Mouse (Mus musculus) intestine, embryonic 14.5 days (tissue): ENCODE measurements around the gene Trim41. TPM values are rescaled to one million over a fixed set of nuclear protein-coding genes. Genes with fewer than 3 reads are reported as not detected.
A peak's percentile ranks its signal among the peaks of the same experiment; 100 is the strongest.
"Not testable (repeated sequence)": the region's sequence is repeated elsewhere in the genome, so short reads cannot be mapped to it uniquely, and the experiment has no call there.

Experiments used
- ATAC-seq: fragments of 200-750 bp; cut with Nextera tagmentation; replicated peaks from 2 replicates; pipeline ENCODE4 v1.8.0; 2017; ENCODE audit warnings: low read depth, moderate number of reproducible peaks, moderate TSS enrichment, moderate library complexity; ENCODE audit not compliant: low FRiP score, low TSS enrichment
- DNase-seq: peaks from one replicate; pipeline ENCODE4 v3.0.0-alpha.2; 2018; ENCODE audit warnings: low spot score
- H3K27ac ChIP-seq: fragments of 300-500 bp; sonication (generic); 2 replicates; pipeline ENCODE4 v1.5.1; 2014; ENCODE audit warnings: low read depth, mild to moderate bottlenecking, control low read depth
- H3K27me3 ChIP-seq: fragments of 300-500 bp; sonication (generic); replicated peaks from 2 replicates; pipeline ENCODE4 v1.6.1; 2014; ENCODE audit warnings: low read length, control low read depth; ENCODE audit not compliant: control insufficient read depth, insufficient read depth
- H3K36me3 ChIP-seq: fragments of 300-500 bp; sonication (generic); 2 replicates; pipeline ENCODE4 v1.6.1; 2014; ENCODE audit warnings: low read length, control low read depth; ENCODE audit not compliant: control insufficient read depth, insufficient read depth
- H3K4me1 ChIP-seq: fragments of 300-500 bp; sonication (generic); replicated peaks from 2 replicates; pipeline ENCODE4 v1.6.1; 2014; ENCODE audit warnings: low read length, control low read depth, mixed read lengths; ENCODE audit not compliant: control insufficient read depth, insufficient read depth
- H3K4me2 ChIP-seq: fragments of 300-500 bp; sonication (generic); 2 replicates; pipeline ENCODE4 v1.6.1; 2014; ENCODE audit warnings: low read length
- H3K4me3 ChIP-seq: fragments of 300-500 bp; sonication (generic); 2 replicates; pipeline ENCODE4 v1.5.1; 2014; ENCODE audit warnings: low read depth, low read length, control low read depth, mixed read lengths
- H3K9ac ChIP-seq: fragments of 300-500 bp; sonication (generic); 2 replicates; pipeline ENCODE4 v1.6.1; 2014; ENCODE audit warnings: mild to moderate bottlenecking, low read length
- H3K9me3 ChIP-seq: fragments of 300-500 bp; sonication (generic); 2 replicates; pipeline ENCODE4 v1.6.1; 2016; ENCODE audit warnings: low read length, control low read depth; ENCODE audit not compliant: control insufficient read depth
- WGBS: fragments of 180-500 bp; shearing (Covaris S2); extraction: QIAGEN DNeasy Blood & Tissue Kit; methylation state at CpG from one replicate; pipeline ENCODE4 v1.1.7; 2014; 5-methylcytosine and 5-hydroxymethylcytosine counted together
- polyA plus RNA-seq: library from polyadenylated mRNA; unstranded; fragments of >200 nt; fragmentation: Nextera tagmentation; extraction: Ambion mirVana; gene quantifications from 2 replicates; pipeline ENCODE4 v1.2.1, GENCODE M21; 2014

The Trim41 gene
- polyA plus RNA-seq, 1 experiment from 2014 or later: 5.0 TPM

DNA sequence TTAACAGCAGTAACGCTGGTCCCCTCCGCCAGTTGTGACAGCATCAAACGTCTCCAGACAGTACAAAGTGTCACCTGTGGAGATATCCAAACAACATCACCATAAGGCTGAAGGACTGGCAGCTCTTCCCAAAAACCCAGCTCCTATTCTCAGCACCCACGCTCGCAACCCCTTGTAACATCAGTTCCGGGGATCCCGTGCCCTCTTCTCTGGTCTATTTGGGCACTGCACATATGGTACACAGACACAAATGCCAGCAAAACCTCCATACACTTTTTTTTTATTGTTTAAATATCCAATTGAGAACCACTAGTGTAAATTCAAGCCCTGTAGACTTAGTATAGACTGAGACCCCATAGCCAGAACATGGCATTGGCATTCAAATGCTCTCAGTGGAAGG is 21.9 kb downstream of the Trim41 start:
- Histone ChIP-seq H3K4me3 (no peak overlapping the region), H3K27ac (no peak overlapping the region), H3K36me3 (no peaks in the 10 kb centered on the region), H3K9me3 (no peaks in the 10 kb centered on the region), H3K27me3 (no peaks in the 10 kb centered on the region), H3K4me1 (peaks cover 7% of the 10 kb centered on the region), H3K4me2 (no peak overlapping the region), H3K9ac (no peak overlapping the region)
- WGBS: 93% methylated on average over 7 of the region's 7 CpGs
- no peak for ATAC-seq
- DNase-seq: no peak

- H3K9ac ChIP-seq: no peak overlapping the region
- no peak overlapping the region for H3K4me2 ChIP-seq
- no peaks in the 10 kb centered on the region for H3K9me3 ChIP-seq
- DNase-seq (no peak), ATAC-seq (no peak)
- 94% methylated on average over 3 of the region's 3 CpGs for WGBS
- H3K4me1 ChIP-seq: peaks cover 4% of the 10 kb centered on the region; the same call in 1 of the 2 replicates
- H3K4me3 ChIP-seq: no peak overlapping the region
- H3K36me3 ChIP-seq: no peaks in the 10 kb centered on the region
- no peaks in the 10 kb centered on the region for H3K27me3 ChIP-seq
- no peak overlapping the region for H3K27ac ChIP-seq
Measured at GRCm38 (mm10) chr11:48793184-48793583, 24.0 kb downstream of the Trim41 start.

- H3K4me1 ChIP-seq, H3K9me3 ChIP-seq, DNase-seq, H3K27me3 ChIP-seq, H3K9ac ChIP-seq, H3K27ac ChIP-seq, H3K4me3 ChIP-seq, H3K4me2 ChIP-seq, ATAC-seq, H3K36me3 ChIP-seq: not testable (repeated sequence)
- 88% methylated on average over 9 of the region's 9 CpGs for WGBS
Measured at GRCm38 (mm10) chr11:48791894-48792293, 25.3 kb downstream of the Trim41 start.

- H3K36me3 ChIP-seq: no peaks in the 10 kb centered on the region
- H3K4me1 ChIP-seq: peaks cover 4% of the 10 kb centered on the region; the same call in 1 of the 2 replicates
- no peak overlapping the region for H3K27ac ChIP-seq
- H3K9ac ChIP-seq: no peak overlapping the region
- 50% methylated on average over 8 of the region's 8 CpGs for WGBS
- no peaks in the 10 kb centered on the region for H3K27me3 ChIP-seq
- peak overlapping the region; percentile 4; the same call in 1 of the 2 replicates for H3K4me2 ChIP-seq
- DNase-seq (no peak), ATAC-seq (no peak)
- H3K4me3 ChIP-seq: no peak overlapping the region
- H3K9me3 ChIP-seq: no peaks in the 10 kb centered on the region
Measured at GRCm38 (mm10) chr11:48790946-48791345, 26.2 kb downstream of the Trim41 start.

DNA sequence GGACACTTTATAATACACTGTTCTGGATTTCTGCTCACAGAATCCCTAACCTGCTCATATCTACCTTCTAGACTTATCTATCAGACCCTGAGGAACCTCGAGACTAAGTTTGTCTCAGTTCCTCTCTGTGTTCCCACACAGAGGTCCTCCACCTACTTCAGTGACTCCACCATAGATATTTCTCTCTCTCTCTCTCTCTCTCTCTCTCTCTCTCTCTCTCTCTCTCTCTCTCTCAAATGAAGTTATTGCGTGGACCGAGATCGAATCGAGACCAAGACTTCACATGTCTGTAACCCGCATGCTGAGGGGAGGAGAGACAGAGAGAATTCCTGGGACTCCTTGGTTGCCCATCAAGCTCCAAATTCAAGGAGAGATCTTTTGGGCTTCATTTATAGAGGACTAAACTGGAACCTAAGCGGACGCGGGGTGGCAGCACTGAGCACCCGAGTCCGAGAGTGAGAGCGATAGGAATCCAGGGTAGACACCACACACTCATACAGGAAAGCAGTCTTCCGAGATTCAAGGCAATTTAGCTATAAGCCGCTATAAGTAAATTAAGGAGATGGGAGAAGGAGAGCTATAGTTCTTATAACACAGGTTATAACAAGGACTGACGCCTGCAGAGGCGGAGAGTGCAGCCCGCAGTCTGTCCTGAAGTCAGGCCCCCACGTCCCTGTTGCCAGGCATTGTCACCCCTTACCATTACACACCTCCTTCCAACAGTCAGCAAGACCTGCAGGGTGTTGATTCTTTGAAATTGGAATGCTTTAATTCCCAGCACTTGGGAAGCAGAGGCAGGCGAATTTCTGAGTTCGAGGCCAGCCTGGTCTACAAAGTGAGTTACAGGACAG is 27.0 kb downstream of the Trim41 start:
- 14% methylated on average over 20 of the region's 20 CpGs for WGBS
- peak; percentile 42; the same call in 1 of the 2 replicates for ATAC-seq

GRCm38 (mm10) chr11:48789215-48789614 is 27.9 kb downstream of the Trim41 start:
- Histone ChIP-seq H3K4me1 (peaks cover 4% of the 10 kb centered on the region; the same call in 1 of the 2 replicates), H3K4me3 (no peak overlapping the region), H3K4me2 (no peak overlapping the region), H3K9ac (no peak overlapping the region), H3K27ac (no peak overlapping the region), H3K9me3 (no peaks in the 10 kb centered on the region), H3K36me3 (no peaks in the 10 kb centered on the region), H3K27me3 (no peaks in the 10 kb centered on the region)
- 87% methylated on average over 5 of the region's 5 CpGs for WGBS
- no peak for DNase-seq
- no peak for ATAC-seq

More for the DNA sequence above, 27.0 kb downstream of the Trim41 start:
- peaks cover 4% of the 10 kb centered on the region; the same call in 1 of the 2 replicates for H3K4me1 ChIP-seq
- H3K9ac ChIP-seq: no peak overlapping the region
- H3K4me3 ChIP-seq: 0 out of 2 replicates have a peak overlapping the region, but pooled peaks have one; percentile 17
- no peaks in the 10 kb centered on the region for H3K9me3 ChIP-seq
- DNase-seq: peak; percentile 90
- H3K36me3 ChIP-seq: no peaks in the 10 kb centered on the region
- no peaks in the 10 kb centered on the region for H3K27me3 ChIP-seq
- peak overlapping the region; percentile 40 for H3K4me2 ChIP-seq
- H3K27ac ChIP-seq: no peak overlapping the region

- peak overlapping the region; percentile 33 for H3K4me3 ChIP-seq
- H3K9ac ChIP-seq: peak overlapping the region; percentile 23; the same call in 1 of the 2 replicates
- H3K4me1 ChIP-seq: peaks cover 4% of the 10 kb centered on the region; the same call in 1 of the 2 replicates
- peak overlapping the region; percentile 59 for H3K4me2 ChIP-seq
- no peaks in the 10 kb centered on the region for H3K36me3 ChIP-seq
- H3K27me3 ChIP-seq: no peaks in the 10 kb centered on the region
- WGBS: 9% methylated on average over 16 of the region's 16 CpGs
- DNase-seq (peak; percentile 81), ATAC-seq (peak; percentile 67)
- no peak overlapping the region for H3K27ac ChIP-seq
- H3K9me3 ChIP-seq: no peaks in the 10 kb centered on the region
Measured at GRCm38 (mm10) chr11:48788311-48789089, 28.7 kb downstream of the Trim41 start.

DNA sequence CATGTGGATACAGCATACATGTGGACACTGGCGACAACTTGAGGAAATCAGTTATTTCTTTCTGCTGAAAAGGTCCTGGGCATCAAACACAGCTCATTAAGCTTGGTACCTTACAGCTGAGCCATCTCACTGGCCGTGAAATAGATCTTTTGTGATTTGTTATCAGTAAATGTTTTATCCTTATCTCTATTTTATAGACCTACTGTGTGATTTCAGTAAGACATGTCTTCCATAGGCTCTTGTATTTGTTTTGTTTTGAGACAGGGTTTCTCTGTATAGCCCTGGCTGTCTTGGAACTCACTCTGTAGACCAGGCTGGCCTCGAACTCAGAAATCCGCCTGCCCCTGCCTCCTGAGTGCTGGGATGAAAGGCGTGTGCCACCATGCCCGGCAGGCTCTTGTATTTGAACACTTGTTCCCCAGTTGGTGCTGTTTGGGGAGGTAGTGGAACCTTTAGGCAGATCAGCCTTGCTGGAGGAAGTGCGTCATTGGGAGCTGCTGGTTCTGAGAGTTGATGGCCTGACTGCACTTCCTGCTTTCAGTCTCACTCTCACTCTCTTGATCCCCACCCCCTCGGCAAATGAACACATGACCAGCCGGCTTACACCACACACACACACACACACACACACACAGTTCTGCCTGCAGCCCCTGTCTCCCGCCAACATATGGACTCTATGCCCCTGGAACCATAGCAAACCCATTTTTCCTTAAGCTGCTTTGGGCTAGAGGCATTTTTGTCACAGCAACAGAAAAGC is 29.5 kb downstream of the Trim41 start:
- no peaks in the 10 kb centered on the region for H3K36me3 ChIP-seq
- DNase-seq (no peak), ATAC-seq (peak; percentile 58; the same call in 1 of the 2 replicates)
- H3K27me3 ChIP-seq: no peaks in the 10 kb centered on the region
- H3K9ac ChIP-seq: no peak overlapping the region
- WGBS: 46% methylated on average over 10 of the region's 10 CpGs
- peak overlapping the region; percentile 33; the same call in 1 of the 2 replicates for H3K4me3 ChIP-seq
- H3K9me3 ChIP-seq: no peaks in the 10 kb centered on the region
- peak overlapping the region; percentile 59 for H3K4me2 ChIP-seq
- H3K27ac ChIP-seq: no peak overlapping the region
- H3K4me1 ChIP-seq: peaks cover 4% of the 10 kb centered on the region; the same call in 1 of the 2 replicates
